Mouse (Mus musculus) ES-Bruce4 (cell line): Measurements from ENCODE around the gene Rbms1. TPM values are rescaled to one million over a fixed set of nuclear protein-coding genes. Genes with fewer than 3 reads are reported as not detected.

Experiments
- H3K27ac ChIP-seq: 2 replicates; pipeline ENCODE4 v1.5.1; 2012; ENCODE audit warnings: low read length, inconsistent platforms; ENCODE audit not compliant: insufficient read depth
- H3K27me3 ChIP-seq: 2 replicates; pipeline ENCODE4 v1.6.1; 2012; ENCODE audit warnings: mild to moderate bottlenecking, low read length, inconsistent platforms; ENCODE audit not compliant: control insufficient read depth, poor library complexity, insufficient read depth, severe bottlenecking
- H3K36me3 ChIP-seq: 2 replicates; pipeline ENCODE4 v1.6.1; 2012; ENCODE audit warnings: inconsistent platforms, mild to moderate bottlenecking, low read length, moderate library complexity; ENCODE audit not compliant: control insufficient read depth, poor library complexity, insufficient read depth, severe bottlenecking
- H3K4me1 ChIP-seq: one replicate; pipeline ENCODE4 v1.8.1; 2011; ENCODE audit warnings: low read length; ENCODE audit not compliant: control insufficient read depth, insufficient read depth
- H3K4me3 ChIP-seq: 2 replicates; pipeline ENCODE4 v1.5.1; 2011; ENCODE audit warnings: low read depth, mild to moderate bottlenecking, low read length
- H3K9ac ChIP-seq: 2 replicates; pipeline ENCODE4 v1.6.1; 2012; ENCODE audit warnings: low read depth, mild to moderate bottlenecking, inconsistent platforms; ENCODE audit not compliant: poor library complexity, severe bottlenecking
- H3K9me3 ChIP-seq: replicated peaks from 2 replicates; pipeline ENCODE4 v1.6.1; 2012; ENCODE audit warnings: mild to moderate bottlenecking, low read length, inconsistent platforms; ENCODE audit not compliant: control insufficient read depth, poor library complexity, insufficient read depth, severe bottlenecking
- CTCF ChIP-seq: IDR thresholded peaks from one replicate; pipeline ENCODE4 v1.8.1; 2011; ENCODE audit warnings: low read depth, low read length
- EP300 ChIP-seq: IDR thresholded peaks from 2 replicates; pipeline ENCODE4 v1.6.1; 2011; ENCODE audit warnings: low read depth, low read length; ENCODE audit not compliant: insufficient read depth
- POLR2A ChIP-seq: IDR thresholded peaks from one replicate; pipeline ENCODE4 v1.8.1; 2011; ENCODE audit warnings: low read length; ENCODE audit not compliant: insufficient read depth
- polyA plus RNA-seq: library from polyadenylated mRNA; stranded (reverse); fragments of >200 nt; gene quantifications from 2 replicates; pipeline ENCODE4 v1.2.4, GENCODE M21; 2011; ENCODE audit warnings: low read depth; ENCODE audit not compliant: missing spikeins, insufficient read depth, insufficient read length

Rbms1 gene
- polyA plus RNA-seq, 1 experiment: 174 TPM

GRCm38 (mm10) chr2:60802191-60802590 lies 160.8 kb downstream of the Rbms1 start:
- no peaks in the 10 kb centered on the region for H3K9me3 ChIP-seq
- no peaks in the 10 kb centered on the region for H3K36me3 ChIP-seq
- H3K4me3 ChIP-seq: no peak overlapping the region
- H3K9ac ChIP-seq: no peak overlapping the region
- H3K27me3 ChIP-seq: no peaks in the 10 kb centered on the region
- H3K27ac ChIP-seq: no peak overlapping the region
- TF ChIP-seq EP300 (no peak), POLR2A (no peak), CTCF (peak; percentile 9)
- no peaks in the 10 kb centered on the region for H3K4me1 ChIP-seq

- H3K27me3 ChIP-seq: no peaks in the 10 kb centered on the region
- no peak overlapping the region for H3K27ac ChIP-seq
- TF ChIP-seq CTCF (no peak), POLR2A (no peak), EP300 (no peak)
- H3K4me3 ChIP-seq: no peak overlapping the region
- no peaks in the 10 kb centered on the region for H3K36me3 ChIP-seq
- H3K4me1 ChIP-seq: no peaks in the 10 kb centered on the region
- H3K9me3 ChIP-seq: no peaks in the 10 kb centered on the region
- no peak overlapping the region for H3K9ac ChIP-seq
Observed at GRCm38 (mm10) chr2:60801571-60802155, 161.3 kb downstream of the Rbms1 start.

- Histone ChIP-seq H3K4me3 (no peak overlapping the region), H3K36me3 (no peaks in the 10 kb centered on the region), H3K4me1 (no peaks in the 10 kb centered on the region), H3K27ac (no peak overlapping the region), H3K27me3 (no peaks in the 10 kb centered on the region), H3K9ac (no peak overlapping the region), H3K9me3 (no peaks in the 10 kb centered on the region)
- TF ChIP-seq CTCF: no peak
- TF ChIP-seq EP300: no peak
- TF ChIP-seq POLR2A: no peak
Observed at GRCm38 (mm10) chr2:60800921-60801558, 162.0 kb downstream of the Rbms1 start.

GRCm38 (mm10) chr2:60799816-60800215 lies 163.2 kb downstream of the Rbms1 start:
- Histone ChIP-seq H3K36me3 (no peaks in the 10 kb centered on the region), H3K27me3 (no peaks in the 10 kb centered on the region), H3K9ac (no peak overlapping the region), H3K4me1 (no peaks in the 10 kb centered on the region), H3K4me3 (no peak overlapping the region), H3K27ac (no peak overlapping the region), H3K9me3 (no peaks in the 10 kb centered on the region)
- no peak for TF ChIP-seq EP300
- TF ChIP-seq CTCF: no peak
- no peak for TF ChIP-seq POLR2A

- H3K9ac ChIP-seq: no peak overlapping the region
- H3K4me1 ChIP-seq: no peaks in the 10 kb centered on the region
- no peaks in the 10 kb centered on the region for H3K27me3 ChIP-seq
- TF ChIP-seq EP300 (no peak), POLR2A (no peak), CTCF (no peak)
- no peak overlapping the region for H3K27ac ChIP-seq
- H3K4me3 ChIP-seq: no peak overlapping the region
- no peaks in the 10 kb centered on the region for H3K36me3 ChIP-seq
- no peaks in the 10 kb centered on the region for H3K9me3 ChIP-seq
Observed at GRCm38 (mm10) chr2:60798767-60799529, 164.0 kb downstream of the Rbms1 start.
